Mouse (Mus musculus) liver, embryonic 14.5 days (tissue): ENCODE measurements around the gene Tas2r126.

Experiments
- CTCF ChIP-seq: IDR thresholded peaks from 2 replicates; pipeline ENCODE4 v1.5.1; 2016; ENCODE audit warnings: antibody characterized with exemption, low read depth, control low read depth
- EP300 ChIP-seq: IDR thresholded peaks from 2 replicates; pipeline ENCODE4 v1.6.1; 2016; ENCODE audit warnings: antibody characterized with exemption, low read depth

DNA sequence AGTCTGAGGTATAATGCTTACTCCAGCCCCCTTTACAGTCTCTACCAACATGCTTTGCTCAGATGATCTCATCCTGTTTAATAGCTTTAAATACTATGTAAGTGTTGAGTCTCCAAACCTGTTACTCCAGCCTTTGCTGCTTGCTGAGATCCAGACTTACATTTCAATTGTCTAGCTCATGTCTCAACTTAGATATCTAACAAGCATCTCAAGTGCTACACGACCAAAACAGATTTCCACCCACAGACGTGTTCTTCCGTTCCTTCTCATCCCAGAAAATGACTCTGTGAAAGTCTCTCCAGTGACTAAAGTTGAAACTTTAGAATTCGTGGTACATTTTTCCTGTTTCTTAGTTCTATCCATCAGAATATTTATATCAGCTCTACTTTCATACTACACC is 8.0 kb upstream of the Tas2r126 start:
- TF ChIP-seq CTCF: no peak
- no peak for TF ChIP-seq EP300
